Mouse (Mus musculus) cortical plate, adult 2 months (tissue): ENCODE measurements around the gene Hnrnpul1. TPM values are rescaled to one million over a fixed set of nuclear protein-coding genes. Genes with fewer than 3 reads are reported as not detected.

Experiments used
- H3K27ac ChIP-seq: fragments of 200-500 bp; 2 replicates; pipeline ENCODE4 v1.5.1; 2012; ENCODE audit warnings: low read length, control low read depth, inconsistent platforms; ENCODE audit not compliant: insufficient read depth
- H3K4me1 ChIP-seq: fragments of 200-500 bp; 2 replicates; pipeline ENCODE4 v1.6.1; 2011; ENCODE audit warnings: low read length; ENCODE audit not compliant: control insufficient read depth, insufficient read depth
- H3K4me3 ChIP-seq: fragments of 200-500 bp; 2 replicates; pipeline ENCODE4 v1.5.1; 2011; ENCODE audit warnings: mild to moderate bottlenecking, low read length, control low read depth; ENCODE audit not compliant: insufficient read depth
- CTCF ChIP-seq: fragments of 200-500 bp; IDR thresholded peaks from 2 replicates; pipeline ENCODE4 v1.5.1; 2011; ENCODE audit warnings: mild to moderate bottlenecking, control low read depth, low read length; ENCODE audit not compliant: insufficient read depth; ENCODE audit errors: extremely low read depth
- POLR2A ChIP-seq: fragments of 200-500 bp; IDR thresholded peaks from 2 replicates; pipeline ENCODE4 v1.6.1; 2011; ENCODE audit warnings: mild to moderate bottlenecking, low read length, control low read depth; ENCODE audit not compliant: insufficient read depth; ENCODE audit errors: extremely low read depth
- polyA plus RNA-seq: library from polyadenylated mRNA; depleted of rRNA; stranded (reverse); fragments of >200 nt; gene quantifications from 2 replicates; pipeline ENCODE4 v1.2.3, GENCODE M21; 2012

The Hnrnpul1 gene
- polyA plus RNA-seq, 1 experiment: 37.6 TPM

- H3K4me3 ChIP-seq: no peak overlapping the region
- TF ChIP-seq POLR2A (no peak), CTCF (no peak)
- no peak overlapping the region for H3K27ac ChIP-seq
- peaks cover 4% of the 10 kb centered on the region; the same call in 1 of the 2 replicates for H3K4me1 ChIP-seq
Observed at GRCm38 (mm10) chr7:25781937-25782610, 27.5 kb upstream of the Hnrnpul1 start.

GRCm38 (mm10) chr7:25781321-25781936, 26.9 kb upstream of the Hnrnpul1 start:
- Histone ChIP-seq H3K27ac (no peak overlapping the region), H3K4me1 (peaks cover 4% of the 10 kb centered on the region; the same call in 1 of the 2 replicates), H3K4me3 (no peak overlapping the region)
- no peak for TF ChIP-seq CTCF
- TF ChIP-seq POLR2A: no peak

DNA sequence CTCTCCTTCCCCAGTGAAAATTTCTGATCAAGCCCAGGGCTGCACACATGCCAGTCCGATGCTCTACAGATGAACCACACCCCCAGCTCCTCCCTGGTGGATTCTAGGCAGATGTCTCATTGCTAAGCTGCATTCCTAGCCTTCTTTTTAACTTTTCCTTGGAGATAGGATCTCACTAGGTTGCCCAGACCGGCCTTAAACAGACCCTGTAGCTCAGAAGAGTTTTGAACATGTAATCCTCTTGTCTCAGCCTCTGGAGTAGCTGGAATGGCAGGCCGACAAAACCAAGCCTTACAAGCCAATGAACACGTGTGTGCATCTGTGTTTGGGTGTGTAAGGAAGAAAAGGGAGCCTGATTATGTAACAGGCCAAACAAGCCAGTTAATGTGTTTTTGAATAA, 26.2 kb upstream of the Hnrnpul1 start:
- H3K4me3 ChIP-seq: no peak overlapping the region
- TF ChIP-seq CTCF (no peak), POLR2A (no peak)
- H3K4me1 ChIP-seq: peaks cover 4% of the 10 kb centered on the region; the same call in 1 of the 2 replicates
- no peak overlapping the region for H3K27ac ChIP-seq

- Histone ChIP-seq H3K4me3 (no peak overlapping the region), H3K27ac (no peak overlapping the region), H3K4me1 (peaks cover 4% of the 10 kb centered on the region; the same call in 1 of the 2 replicates)
- TF ChIP-seq CTCF (no peak), POLR2A (no peak)
Observed at GRCm38 (mm10) chr7:25780021-25780420, 25.5 kb upstream of the Hnrnpul1 start.

DNA sequence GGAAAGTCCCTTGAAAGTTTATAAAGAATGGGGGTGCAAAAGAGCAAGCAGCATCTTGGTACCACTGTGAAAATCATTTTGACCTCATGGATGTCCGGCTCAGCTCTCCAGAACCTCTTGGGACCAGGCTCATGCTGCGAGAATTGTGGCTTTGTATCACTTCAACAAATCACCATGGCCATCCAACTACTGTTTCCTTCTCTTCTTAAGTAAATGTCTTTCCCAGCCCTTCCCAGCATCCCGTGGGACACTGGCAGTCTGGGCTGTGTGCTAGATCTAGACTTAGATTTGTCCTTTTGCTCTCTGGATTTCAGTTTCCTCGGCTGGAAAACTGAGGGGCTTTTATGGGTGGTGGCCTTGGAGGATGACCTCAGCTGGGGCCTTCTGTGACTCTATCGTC, 13.7 kb upstream of the Hnrnpul1 start:
- Histone ChIP-seq H3K27ac (no peak overlapping the region), H3K4me3 (no peak overlapping the region), H3K4me1 (no peaks in the 10 kb centered on the region)
- TF ChIP-seq CTCF (no peak), POLR2A (no peak)

DNA sequence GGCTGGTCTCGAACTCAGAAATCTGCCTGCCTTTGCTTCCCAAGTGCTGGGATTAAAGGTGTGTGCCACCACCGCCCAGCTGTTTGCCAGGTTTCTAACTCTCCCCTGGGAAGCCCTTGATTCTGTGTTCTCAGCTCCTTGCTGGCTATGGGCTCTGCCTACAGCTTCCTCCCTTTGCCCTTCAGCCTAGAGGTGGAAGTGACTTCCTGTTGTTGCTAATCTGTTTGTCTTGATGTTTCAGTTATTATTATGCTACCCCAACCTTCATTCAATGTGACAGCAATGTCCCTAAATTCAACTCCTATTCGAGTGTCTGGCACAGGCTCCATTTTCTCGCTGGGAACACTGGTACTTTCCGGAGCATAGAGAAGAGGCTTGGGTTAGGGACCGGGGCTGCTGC, 11.6 kb upstream of the Hnrnpul1 start:
- TF ChIP-seq POLR2A (no peak), CTCF (no peak)
- Histone ChIP-seq H3K4me1 (no peaks in the 10 kb centered on the region), H3K27ac (no peak overlapping the region), H3K4me3 (no peak overlapping the region)

DNA sequence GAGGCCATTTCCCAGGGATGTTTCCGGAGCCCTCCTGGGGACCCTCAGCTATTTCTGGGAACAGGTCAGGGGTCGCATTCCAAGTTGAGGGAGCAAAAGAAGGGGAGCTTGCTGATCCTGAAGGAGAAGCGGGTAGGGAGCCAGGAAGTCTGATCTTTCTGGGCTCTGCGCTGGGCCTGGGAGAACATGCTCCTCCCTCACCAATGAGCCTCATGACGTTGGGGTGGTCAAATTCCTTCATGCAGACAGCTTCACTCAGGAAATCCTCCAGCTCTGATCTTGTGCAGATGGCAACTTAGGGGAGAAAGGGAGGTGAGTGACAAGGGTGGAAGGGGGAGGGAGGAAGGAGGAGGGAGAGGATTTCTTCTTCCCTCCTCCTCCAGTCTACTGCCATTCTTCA, 9.7 kb upstream of the Hnrnpul1 start:
- no peak overlapping the region for H3K4me3 ChIP-seq
- H3K4me1 ChIP-seq: no peaks in the 10 kb centered on the region
- TF ChIP-seq CTCF (no peak), POLR2A (no peak)
- no peak overlapping the region for H3K27ac ChIP-seq

GRCm38 (mm10) chr7:25763678-25764077, 9.1 kb upstream of the Hnrnpul1 start:
- TF ChIP-seq POLR2A (no peak), CTCF (no peak)
- Histone ChIP-seq H3K27ac (no peak overlapping the region), H3K4me1 (no peaks in the 10 kb centered on the region), H3K4me3 (no peak overlapping the region)

DNA sequence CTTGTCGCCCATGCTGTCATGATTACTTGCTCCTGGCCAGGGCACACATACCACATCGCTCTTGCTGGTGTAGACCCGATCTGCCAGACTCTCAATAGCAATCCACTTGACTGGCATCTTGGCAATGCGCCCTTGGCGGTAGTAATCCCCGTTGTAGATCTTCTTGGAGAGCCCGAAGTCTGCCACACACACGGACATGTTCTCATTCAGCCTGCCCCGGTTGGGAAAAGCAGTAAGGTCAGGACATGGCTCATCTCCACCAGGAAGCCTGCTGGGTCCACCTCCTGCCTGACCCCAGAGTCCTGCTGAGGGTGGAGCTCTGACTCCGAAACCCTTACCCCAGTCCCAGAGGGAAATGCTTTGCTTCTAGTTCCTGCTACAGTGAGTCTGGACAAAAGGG, 6.8 kb upstream of the Hnrnpul1 start:
- Histone ChIP-seq H3K4me1 (no peaks in the 10 kb centered on the region), H3K4me3 (no peak overlapping the region), H3K27ac (no peak overlapping the region)
- TF ChIP-seq CTCF: no peak
- no peak for TF ChIP-seq POLR2A

DNA sequence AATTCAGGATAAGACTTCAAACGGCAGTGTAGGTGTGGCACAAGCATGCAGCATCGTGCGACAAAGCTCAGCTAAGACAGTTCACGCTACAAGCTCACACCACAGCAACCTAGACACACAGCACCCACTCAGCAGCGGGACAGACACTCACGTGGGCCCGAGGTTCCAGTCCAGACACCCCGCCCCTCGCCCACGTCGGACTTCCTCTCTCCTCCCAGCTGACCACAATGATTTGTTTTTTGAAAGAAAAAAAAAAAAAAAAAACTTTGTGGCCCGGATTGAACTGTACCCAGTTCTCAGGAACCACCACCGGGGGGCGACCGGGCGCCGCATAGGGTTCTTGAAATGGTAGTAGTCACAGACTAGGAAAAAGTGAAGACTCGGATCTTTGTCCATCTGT, 1.5 kb upstream of the Hnrnpul1 start:
- Histone ChIP-seq H3K4me1 (peaks cover 7% of the 10 kb centered on the region), H3K4me3 (peak overlapping the region; percentile 37), H3K27ac (peak overlapping the region; percentile 53)
- TF ChIP-seq POLR2A: peak; percentile 50
- peak; percentile 53 for TF ChIP-seq CTCF

DNA sequence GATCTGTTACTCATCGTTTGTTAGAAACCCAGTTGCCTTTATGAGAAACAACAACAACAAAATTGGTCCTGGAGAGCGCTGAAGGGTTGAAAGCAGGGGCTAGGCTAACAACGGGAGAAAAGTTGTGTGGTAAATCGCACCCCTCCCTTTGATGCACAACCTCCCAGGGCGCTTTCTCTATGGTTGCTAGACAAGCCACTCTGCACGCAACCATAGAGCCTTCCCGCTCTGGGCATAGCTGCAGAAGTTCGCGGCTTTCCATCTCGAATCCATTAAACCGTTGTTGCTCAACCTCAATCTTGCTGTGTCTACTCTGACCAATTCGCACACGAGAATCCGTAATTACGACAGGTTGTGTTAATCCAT, 894 bp upstream of the Hnrnpul1 start:
- Histone ChIP-seq H3K4me3 (peak overlapping the region; percentile 37), H3K4me1 (peaks cover 7% of the 10 kb centered on the region), H3K27ac (peak overlapping the region; percentile 53)
- TF ChIP-seq POLR2A (no peak), CTCF (no peak)
